Mouse (Mus musculus) frontal cortex, postnatal 10 days (tissue): ENCODE results near the gene Ccdc138.

Source experiments
- DNase-seq, 2 experiments: peaks; one replicate each; pipeline ENCODE4 v3.0.0; 2022; ENCODE audit warnings: low spot score in 2 of 2, mixed read lengths in 1 of 2

The Ccdc138 gene

GRCm38 (mm10) chr10:58585427-58586223, 87.9 kb downstream of the Ccdc138 start:
- no peak for DNase-seq

DNA sequence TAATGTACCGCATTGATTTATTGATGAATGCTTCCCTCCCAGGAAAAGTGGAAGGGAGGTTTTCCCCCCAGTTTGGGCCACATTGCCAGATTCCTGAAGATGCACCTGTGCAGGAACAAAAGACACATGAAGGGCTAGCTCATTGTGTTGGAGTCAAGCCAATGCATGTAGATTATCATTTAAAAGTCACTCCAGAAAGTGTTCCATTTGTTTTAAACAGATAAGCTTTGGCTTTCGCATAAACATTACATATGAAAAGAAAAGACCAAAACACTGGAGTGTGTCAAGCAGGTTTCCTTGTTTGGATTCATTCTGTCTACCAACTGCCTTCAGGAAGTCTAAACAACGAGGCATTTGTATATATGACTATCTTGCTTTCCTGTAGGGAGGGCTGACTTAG, 96.7 kb downstream of the Ccdc138 start:
- no peak for DNase-seq

GRCm38 (mm10) chr10:58595197-58595596, 97.4 kb downstream of the Ccdc138 start:
- DNase-seq = no peak

- DNase-seq = no peak
Observed at GRCm38 (mm10) chr10:58595821-58596220, 98.1 kb downstream of the Ccdc138 start.

GRCm38 (mm10) chr10:58600151-58600550, 102.4 kb downstream of the Ccdc138 start:
- peak in 1 of 2 experiments; percentile 2 for DNase-seq

DNA sequence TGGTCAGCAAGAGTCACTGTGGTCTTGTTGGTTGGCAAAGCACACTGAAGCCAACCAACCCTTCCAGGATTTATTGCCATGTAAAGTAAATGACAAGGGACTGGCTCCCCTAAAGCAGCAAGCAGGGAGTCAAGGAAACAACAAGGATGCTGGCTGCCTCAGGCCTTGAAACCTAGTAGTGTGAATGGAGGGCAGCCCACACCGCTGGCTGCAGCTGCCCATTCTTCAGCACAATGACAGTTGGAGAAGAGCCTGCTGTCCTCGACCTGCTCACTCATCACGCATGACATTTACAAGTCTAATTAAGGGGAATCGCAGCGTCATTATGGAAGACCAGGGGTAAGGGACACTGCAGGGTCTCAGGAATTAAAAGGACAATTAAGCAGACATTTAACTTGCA, 103.2 kb downstream of the Ccdc138 start:
- peak in 1 of 2 experiments; percentile 8 for DNase-seq

DNA sequence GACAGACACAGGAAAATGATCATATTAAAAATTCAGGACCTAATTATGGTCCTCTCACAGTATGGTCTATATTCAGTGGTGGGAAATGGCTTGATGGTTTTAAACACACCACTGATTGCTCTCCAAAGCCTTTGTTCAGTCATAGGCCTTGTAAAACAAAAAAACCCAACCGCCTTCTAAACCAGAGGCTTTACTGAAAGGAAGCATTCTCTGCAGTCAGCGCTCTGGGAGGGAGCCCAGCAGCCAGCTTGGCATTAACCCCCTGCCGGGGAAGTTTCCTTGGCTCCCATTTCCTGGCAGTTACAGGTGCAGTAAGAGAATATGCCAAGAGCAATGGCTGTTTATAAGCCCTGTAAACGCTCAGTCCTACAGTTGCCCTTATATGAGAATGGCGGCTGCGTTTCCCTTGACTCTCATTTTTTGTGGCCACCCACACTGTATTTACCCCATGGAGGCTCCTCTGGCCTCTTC, 103.7 kb downstream of the Ccdc138 start:
- DNase-seq = peak in 1 of 2 experiments; percentile 50

GRCm38 (mm10) chr10:58601946-58602345, 104.2 kb downstream of the Ccdc138 start:
- peak in 1 of 2 experiments; percentile 5 for DNase-seq

DNA sequence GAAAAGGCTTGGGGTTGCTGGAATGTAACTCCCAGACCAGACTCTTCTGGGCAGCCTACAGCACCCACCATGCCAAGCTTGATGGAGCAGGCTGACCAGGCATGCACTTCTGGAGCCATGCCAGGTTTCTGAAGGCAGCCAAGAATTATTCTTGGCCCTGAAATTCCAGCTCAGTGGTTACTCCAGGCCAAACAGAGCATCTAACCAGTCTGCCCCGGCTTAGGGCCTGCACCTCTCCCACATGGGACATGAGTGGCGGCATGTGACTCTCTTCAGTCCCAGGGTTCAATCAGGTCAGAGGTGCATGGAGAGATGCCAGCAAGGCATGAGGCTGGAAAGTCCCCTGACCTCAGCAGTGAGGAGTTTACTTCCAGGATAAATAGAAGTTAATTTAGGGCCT, 107.0 kb downstream of the Ccdc138 start:
- DNase-seq = peak; percentile 32 to 36

GRCm38 (mm10) chr10:58606356-58606755, 108.6 kb downstream of the Ccdc138 start:
- DNase-seq = no peak

DNA sequence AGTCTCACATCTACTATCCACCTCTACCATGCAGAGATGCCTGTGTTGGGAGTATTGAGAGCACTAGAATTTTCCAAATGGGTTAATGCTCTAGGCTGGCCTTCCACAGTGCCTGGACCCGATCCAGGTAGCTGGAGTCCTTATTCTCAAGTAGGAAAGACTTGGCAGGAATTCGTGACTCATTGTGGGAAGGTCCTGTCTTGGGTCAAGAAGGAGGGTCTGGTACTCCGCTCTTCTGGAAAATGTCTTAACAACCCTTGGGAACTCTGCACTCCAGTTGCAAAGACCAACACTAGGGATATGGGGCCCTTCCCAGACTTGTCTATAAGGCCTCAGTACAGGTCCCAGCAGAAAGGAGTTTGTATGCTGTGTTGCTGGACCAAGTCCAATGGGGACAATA, 111.1 kb downstream of the Ccdc138 start:
- no peak for DNase-seq

DNA sequence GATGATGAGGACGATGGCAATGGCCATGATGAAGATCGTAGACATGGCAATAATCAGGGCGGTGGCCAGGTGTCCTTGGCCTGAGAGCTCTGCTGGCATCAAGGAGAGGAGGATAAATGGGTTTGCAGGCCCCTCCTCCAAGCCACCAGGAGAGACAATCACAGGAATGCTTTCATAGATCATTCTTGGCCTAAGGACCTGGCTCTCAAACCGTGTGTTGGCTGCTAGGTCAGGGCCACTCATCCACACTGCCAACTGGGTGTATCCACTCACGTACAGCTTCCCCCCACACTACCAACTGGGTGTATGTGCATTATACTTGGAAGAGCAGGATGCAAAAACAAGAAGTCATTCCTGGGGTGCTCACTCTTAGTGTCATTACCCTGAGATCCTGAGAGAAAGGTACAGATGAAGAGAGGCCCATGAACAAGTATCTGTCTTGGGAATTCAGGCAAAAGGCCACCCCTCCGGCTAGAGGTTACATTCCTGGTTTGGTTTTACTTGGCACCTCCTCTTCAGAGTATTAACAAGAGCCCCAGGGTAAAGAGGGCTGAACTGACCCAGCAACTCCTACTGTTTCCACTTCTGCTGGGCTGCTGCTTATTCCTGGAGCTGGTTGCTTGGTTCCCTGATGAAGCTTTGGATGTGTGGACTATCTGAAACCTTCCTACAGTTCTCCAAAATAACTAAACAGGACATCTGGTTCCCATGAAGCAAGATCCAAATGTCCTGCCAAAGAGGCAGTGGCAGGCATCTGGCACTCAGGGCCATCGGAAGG, 112.9 kb downstream of the Ccdc138 start:
- no peak for DNase-seq

DNA sequence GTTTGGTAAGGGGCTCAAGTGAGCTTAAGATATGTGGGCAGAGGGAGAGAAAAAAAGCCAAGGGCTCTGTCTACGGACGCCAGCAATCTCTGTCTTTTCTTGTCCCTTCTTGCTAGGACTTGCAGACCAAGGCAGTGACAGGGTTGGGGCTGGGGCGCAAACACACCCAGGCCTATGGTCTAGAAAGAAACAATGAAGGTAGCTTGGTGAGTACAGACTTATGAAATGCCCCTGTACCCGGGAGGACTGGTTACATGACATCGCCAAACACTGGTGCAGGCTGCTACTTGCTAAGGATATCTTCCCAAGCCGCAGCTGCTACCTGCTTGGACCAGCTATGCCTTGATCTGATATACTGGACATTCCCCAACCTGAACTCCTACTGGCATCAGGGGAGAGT, 116.9 kb downstream of the Ccdc138 start:
- no peak for DNase-seq

DNA sequence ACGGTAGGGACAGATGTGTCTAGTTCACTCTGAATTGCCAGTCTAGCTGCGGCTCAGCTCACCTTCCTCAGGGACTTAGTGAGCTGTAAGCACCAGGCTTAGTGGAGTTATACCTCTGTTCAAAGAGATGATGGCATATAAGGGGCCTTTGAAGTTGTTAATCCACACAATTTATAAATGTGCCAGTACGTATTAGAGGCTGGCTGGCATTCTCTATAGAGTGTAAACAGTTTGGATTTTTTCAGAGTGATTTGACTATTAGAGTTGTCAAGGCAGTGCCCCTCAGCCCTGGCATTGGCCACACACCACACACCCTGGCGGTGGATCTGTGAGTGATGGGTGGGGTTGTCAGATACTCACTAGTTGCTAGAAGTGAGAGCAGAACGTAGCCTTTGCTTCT, 118.8 kb downstream of the Ccdc138 start:
- DNase-seq = no peak

DNA sequence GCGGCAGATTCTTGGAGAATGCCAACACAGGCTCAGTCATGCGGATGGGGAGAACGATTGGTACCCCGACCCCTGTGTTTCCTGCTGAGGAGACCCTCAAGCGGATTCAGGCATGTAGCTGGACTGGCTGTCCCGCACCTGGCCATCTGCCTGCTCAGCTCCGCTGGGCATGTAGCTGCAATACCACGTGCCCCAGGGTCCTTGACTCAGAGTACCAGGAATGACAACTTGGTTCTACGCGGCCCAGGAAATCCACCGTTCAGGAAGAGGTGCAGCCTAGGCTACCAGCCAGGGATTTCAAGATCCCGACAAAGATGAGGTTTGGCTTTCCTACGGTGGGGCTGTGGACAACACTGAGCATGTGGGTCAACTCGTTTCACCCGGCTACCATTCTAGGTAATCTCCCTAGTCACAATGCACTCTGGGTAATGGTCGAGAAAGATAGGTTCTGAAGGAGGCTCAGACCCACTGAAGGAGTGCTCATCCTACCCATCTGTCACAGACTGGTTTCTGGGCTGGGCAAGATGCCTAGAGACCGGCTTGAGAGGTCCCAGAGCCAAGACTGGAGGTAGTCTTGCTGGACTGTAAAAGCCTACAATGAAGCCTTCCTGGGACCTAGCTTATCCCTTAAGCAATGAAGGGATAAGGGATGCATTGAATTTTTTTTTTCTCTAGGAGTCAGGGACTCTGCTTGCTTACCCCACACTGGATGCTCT, 120.9 kb downstream of the Ccdc138 start:
- DNase-seq = no peak

GRCm38 (mm10) chr10:58619266-58619665, 121.5 kb downstream of the Ccdc138 start:
- DNase-seq = no peak

DNA sequence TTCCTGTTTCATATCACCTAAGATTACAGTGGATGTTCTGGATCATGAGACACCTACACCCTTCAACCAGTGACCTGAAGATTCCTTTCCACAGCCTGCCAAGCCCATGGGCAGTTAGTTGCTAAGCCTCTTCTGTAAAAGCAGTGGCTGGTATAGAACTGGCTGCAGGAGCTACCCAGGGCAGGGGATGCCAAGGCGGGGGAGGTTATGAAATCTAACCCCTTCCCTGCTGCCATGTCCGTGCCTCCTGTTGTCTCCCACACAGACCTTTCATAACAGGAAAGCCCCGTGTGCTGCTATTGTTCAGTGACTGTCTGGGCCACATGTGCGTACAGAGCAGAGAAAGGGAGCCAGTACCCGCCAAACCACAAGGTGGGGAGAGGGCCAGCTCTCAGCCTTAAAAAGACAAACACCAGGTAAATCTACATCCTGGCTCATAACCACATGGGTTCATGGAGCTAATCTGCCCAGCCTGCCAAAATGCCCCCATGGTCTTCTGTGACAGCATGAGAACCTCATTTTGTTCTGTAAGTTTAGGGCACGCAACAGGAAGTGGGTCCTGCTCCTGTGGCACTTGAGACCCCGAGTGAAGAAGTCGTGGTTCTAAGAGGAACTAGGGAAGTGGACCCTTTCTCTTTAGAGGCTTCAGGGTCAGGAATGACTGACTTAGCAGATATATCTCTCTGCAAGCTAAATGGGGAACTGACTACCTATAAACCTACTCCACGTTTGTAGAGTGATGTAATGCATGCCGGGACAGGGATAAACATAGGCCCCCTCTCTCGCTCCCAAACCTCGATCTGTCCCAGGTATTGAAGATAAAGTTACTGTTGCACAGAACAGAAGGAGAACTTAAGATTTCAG, 127.3 kb downstream of the Ccdc138 start:
- no peak for DNase-seq
